Mouse (Mus musculus) midbrain, embryonic 12.5 days (tissue): ENCODE results near the gene Gm17482. TPM values are rescaled to one million over a fixed set of nuclear protein-coding genes. Genes with fewer than 3 reads are reported as not detected.

Experiments
- ATAC-seq: fragments of 200-750 bp; cut with Nextera tagmentation; 2 replicates; pipeline ENCODE4 v1.8.0; 2017; ENCODE audit warnings: low read depth, moderate TSS enrichment, moderate library complexity; ENCODE audit not compliant: low FRiP score
- H3K27ac ChIP-seq: fragments of 300-500 bp; sonication (generic); replicated peaks from 2 replicates; pipeline ENCODE4 v1.5.1; 2016; ENCODE audit warnings: mild to moderate bottlenecking
- H3K27me3 ChIP-seq: fragments of 300-500 bp; sonication (generic); 2 replicates; pipeline ENCODE4 v1.6.1; 2016; ENCODE audit warnings: mild to moderate bottlenecking
- H3K36me3 ChIP-seq: fragments of 300-500 bp; sonication (generic); 2 replicates; pipeline ENCODE4 v1.6.1; 2016
- H3K4me1 ChIP-seq: fragments of 300-500 bp; sonication (generic); 2 replicates; pipeline ENCODE4 v1.6.1; 2016
- H3K4me2 ChIP-seq: fragments of 300-500 bp; sonication (generic); replicated peaks from 2 replicates; pipeline ENCODE4 v1.6.1; 2016; ENCODE audit warnings: mild to moderate bottlenecking, moderate library complexity
- H3K4me3 ChIP-seq: fragments of 300-500 bp; sonication (generic); 2 replicates; pipeline ENCODE4 v1.5.1; 2016; ENCODE audit warnings: mild to moderate bottlenecking
- H3K9ac ChIP-seq: fragments of 300-500 bp; sonication (generic); replicated peaks from 2 replicates; pipeline ENCODE4 v1.6.1; 2016; ENCODE audit warnings: mild to moderate bottlenecking, moderate library complexity
- H3K9me3 ChIP-seq: fragments of 300-500 bp; sonication (generic); 2 replicates; pipeline ENCODE4 v1.6.1; 2016; ENCODE audit warnings: mild to moderate bottlenecking
- whole genome bisulfite sequencing: fragments of 180-500 bp; shearing (Covaris S2); methylation state at CpG from one replicate; pipeline ENCODE4 v1.1.7; 2016; 5-methylcytosine and 5-hydroxymethylcytosine counted together
- polyA plus RNA-seq: library from polyadenylated mRNA; unstranded; fragments of >200 nt; fragmentation: Nextera tagmentation; extraction: Ambion mirVana; gene quantifications from 2 replicates; pipeline ENCODE4 v1.2.1, GENCODE M21; 2016

Gene Gm17482
- polyA plus RNA-seq, 1 experiment from 2014 or later, result not detected

DNA sequence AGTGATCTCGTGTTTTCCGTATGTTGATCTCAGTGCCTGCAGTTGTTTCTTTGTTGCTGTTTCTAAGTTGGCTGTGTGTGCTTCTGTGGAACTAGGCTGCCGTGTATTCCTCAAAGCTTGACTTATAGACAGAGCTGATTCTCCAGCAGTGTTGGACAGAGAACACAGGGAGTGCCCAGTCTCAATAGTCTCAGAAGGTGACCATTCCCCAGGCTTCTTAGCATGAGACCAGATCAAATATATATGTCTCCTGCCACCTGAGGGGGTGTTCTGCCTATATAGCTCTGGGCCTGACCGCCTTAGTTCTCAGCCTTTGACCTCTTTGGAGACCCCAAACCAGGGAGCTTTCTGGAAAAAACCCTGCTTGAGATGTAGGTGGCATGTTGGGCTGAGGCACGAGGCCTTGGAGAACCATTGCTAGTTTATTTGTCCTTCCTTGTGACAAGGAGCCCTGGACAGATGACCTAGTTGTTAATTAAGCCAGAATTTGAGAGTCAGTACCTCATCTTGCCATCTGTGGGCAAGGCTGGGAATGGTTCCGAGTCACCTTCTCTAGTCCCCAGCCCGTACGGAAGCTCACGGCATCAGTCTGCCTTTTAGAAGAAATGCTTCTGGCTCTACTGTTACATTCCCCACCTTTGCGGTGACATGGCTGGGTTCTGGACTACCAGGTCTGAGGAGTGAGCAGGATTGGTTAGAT lies 48.1 kb downstream of the Gm17482 start:
- H3K36me3 ChIP-seq, result no peaks in the 10 kb centered on the region
- no peaks in the 10 kb centered on the region for H3K9me3 ChIP-seq
- ATAC-seq, result no peak
- no peak overlapping the region for H3K27ac ChIP-seq
- peaks cover 9% of the 10 kb centered on the region; the same call in 1 of the 2 replicates for H3K4me1 ChIP-seq
- no peak overlapping the region for H3K4me2 ChIP-seq
- no peak overlapping the region for H3K9ac ChIP-seq
- H3K27me3 ChIP-seq, result no peaks in the 10 kb centered on the region
- H3K4me3 ChIP-seq, result no peak overlapping the region
- 92% methylated on average over 10 of the region's 10 CpGs for WGBS

DNA sequence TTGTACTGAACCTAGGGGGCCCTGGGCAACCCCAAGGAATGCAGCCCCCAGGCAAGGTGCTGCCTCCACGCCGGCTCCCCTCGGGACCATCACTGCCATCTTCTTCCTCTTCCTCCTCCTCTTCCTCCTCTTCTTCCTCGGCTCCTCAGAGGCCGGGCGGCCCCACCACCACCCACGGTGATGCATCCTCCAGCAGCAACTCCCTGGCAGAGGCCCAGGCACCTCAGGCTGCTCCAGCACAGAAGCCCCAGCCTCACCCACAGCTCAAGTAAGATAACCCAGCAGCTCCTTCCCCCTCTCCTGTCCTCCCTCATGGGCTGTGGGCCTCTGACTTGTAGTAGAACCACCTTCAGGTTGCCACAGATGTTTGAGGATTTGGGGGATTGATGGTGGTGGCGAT lies 50.9 kb downstream of the Gm17482 start:
- Histone ChIP-seq H3K9me3 (no peaks in the 10 kb centered on the region), H3K4me3 (no peak overlapping the region), H3K36me3 (no peaks in the 10 kb centered on the region), H3K9ac (no peak overlapping the region), H3K27me3 (no peaks in the 10 kb centered on the region), H3K4me1 (no peaks in the 10 kb centered on the region), H3K27ac (no peak overlapping the region), H3K4me2 (no peak overlapping the region)
- no peak for ATAC-seq
- 88% methylated on average over 8 of the region's 8 CpGs for WGBS

- Histone ChIP-seq H3K9me3 (no peaks in the 10 kb centered on the region), H3K36me3 (no peaks in the 10 kb centered on the region), H3K9ac (no peak overlapping the region), H3K4me3 (no peak overlapping the region), H3K27ac (no peak overlapping the region), H3K4me2 (no peak overlapping the region), H3K4me1 (no peaks in the 10 kb centered on the region), H3K27me3 (no peaks in the 10 kb centered on the region)
- 80% methylated on average over 2 of the region's 2 CpGs for WGBS
- no peak for ATAC-seq
Observed at GRCm38 (mm10) chr6:115279639-115280038, 52.5 kb downstream of the Gm17482 start.

GRCm38 (mm10) chr6:115284153-115284552 lies 57.0 kb downstream of the Gm17482 start:
- ATAC-seq, result no peak
- Histone ChIP-seq H3K4me3 (no peak overlapping the region), H3K4me2 (no peak overlapping the region), H3K9me3 (no peaks in the 10 kb centered on the region), H3K36me3 (no peaks in the 10 kb centered on the region), H3K4me1 (no peaks in the 10 kb centered on the region), H3K27ac (no peak overlapping the region), H3K9ac (no peak overlapping the region), H3K27me3 (no peaks in the 10 kb centered on the region)
- whole genome bisulfite sequencing, result 92% methylated on average over 2 of the region's 2 CpGs

DNA sequence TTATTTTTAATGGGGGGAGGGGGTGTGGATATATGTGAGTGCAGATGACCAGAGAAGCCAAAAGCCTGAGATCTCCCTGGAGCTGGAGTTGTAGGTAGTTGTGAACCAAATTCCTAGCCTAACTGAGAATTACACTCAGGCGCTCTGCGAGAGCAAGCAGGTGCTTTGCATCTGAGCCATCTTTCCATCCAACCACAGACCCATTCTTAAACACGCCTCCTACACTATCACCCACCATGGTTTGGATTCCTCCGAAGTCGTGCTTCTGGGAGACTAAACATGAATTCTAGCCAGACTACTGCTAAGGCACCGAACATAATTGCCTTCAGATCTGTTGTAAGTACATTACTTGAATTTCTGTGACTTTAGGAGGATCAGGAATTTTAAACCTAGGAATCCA lies 59.3 kb downstream of the Gm17482 start:
- ATAC-seq, result no peak
- 87% methylated on average over 6 of the region's 6 CpGs for WGBS

DNA sequence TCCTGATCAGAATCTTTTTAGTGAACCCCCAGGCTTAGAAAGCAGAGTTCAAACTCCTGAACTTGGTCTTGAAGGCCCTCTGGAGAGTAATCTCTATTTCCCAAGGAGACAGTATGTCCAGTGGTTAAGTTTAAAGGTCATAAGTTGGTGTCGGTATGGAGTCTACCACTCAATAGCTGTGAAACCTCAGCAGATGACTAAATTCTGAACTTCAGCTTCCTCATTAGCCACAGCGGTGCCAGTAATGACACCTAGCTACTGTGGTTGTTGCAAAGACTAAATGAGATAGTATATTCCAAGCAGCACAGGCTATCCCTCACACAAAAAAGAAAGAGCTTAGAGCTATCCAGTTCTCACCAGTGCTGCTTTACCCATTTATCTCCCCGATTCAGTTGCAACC lies 61.1 kb downstream of the Gm17482 start:
- no peak overlapping the region for H3K9ac ChIP-seq
- ATAC-seq, result no peak
- 83% methylated on average over 3 of the region's 3 CpGs for WGBS
- no peaks in the 10 kb centered on the region for H3K9me3 ChIP-seq
- H3K4me3 ChIP-seq, result no peak overlapping the region
- no peaks in the 10 kb centered on the region for H3K27me3 ChIP-seq
- no peak overlapping the region for H3K4me2 ChIP-seq
- H3K4me1 ChIP-seq, result no peaks in the 10 kb centered on the region
- H3K36me3 ChIP-seq, result no peaks in the 10 kb centered on the region
- H3K27ac ChIP-seq, result no peak overlapping the region

More for the DNA sequence above, 59.3 kb downstream of the Gm17482 start:
- Histone ChIP-seq H3K9me3 (no peaks in the 10 kb centered on the region), H3K4me2 (no peak overlapping the region), H3K4me3 (no peak overlapping the region), H3K27me3 (no peaks in the 10 kb centered on the region), H3K4me1 (no peaks in the 10 kb centered on the region), H3K9ac (no peak overlapping the region), H3K27ac (no peak overlapping the region), H3K36me3 (no peaks in the 10 kb centered on the region)

GRCm38 (mm10) chr6:115290561-115290960 lies 63.4 kb downstream of the Gm17482 start:
- H3K4me3 ChIP-seq, result no peak overlapping the region
- 69% methylated on average over 5 of the region's 5 CpGs for WGBS
- H3K4me2 ChIP-seq, result no peak overlapping the region
- no peaks in the 10 kb centered on the region for H3K9me3 ChIP-seq
- no peaks in the 10 kb centered on the region for H3K4me1 ChIP-seq
- no peak for ATAC-seq
- H3K27me3 ChIP-seq, result no peaks in the 10 kb centered on the region
- no peak overlapping the region for H3K27ac ChIP-seq
- no peaks in the 10 kb centered on the region for H3K36me3 ChIP-seq
- H3K9ac ChIP-seq, result no peak overlapping the region

DNA sequence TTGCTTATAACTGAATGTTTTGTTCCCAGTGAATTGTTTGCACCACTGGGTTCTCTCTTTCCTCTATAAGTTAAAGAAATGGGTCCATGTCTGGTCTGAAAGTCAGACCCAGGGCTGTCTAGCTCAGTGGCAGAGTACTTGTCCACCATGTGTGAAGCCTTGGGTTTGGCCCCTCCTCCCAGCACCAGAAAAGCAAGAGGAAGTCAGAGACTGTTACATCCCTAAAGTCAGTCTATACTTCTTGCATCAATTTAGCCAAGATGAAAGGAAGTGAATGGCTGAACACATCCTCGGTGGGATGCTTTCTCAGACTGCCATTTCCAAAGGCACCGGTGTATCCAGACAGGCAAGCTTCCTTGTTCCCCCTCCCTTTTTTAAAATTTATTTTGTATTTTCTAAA lies 63.9 kb downstream of the Gm17482 start:
- Histone ChIP-seq H3K9ac (no peak overlapping the region), H3K27ac (no peak overlapping the region), H3K27me3 (no peaks in the 10 kb centered on the region), H3K4me1 (no peaks in the 10 kb centered on the region), H3K4me2 (no peak overlapping the region), H3K36me3 (no peaks in the 10 kb centered on the region), H3K4me3 (no peak overlapping the region), H3K9me3 (no peaks in the 10 kb centered on the region)
- no peak for ATAC-seq
- 91% methylated on average over 2 of the region's 2 CpGs for WGBS

GRCm38 (mm10) chr6:115291823-115292222 lies 64.7 kb downstream of the Gm17482 start:
- no peak overlapping the region for H3K4me3 ChIP-seq
- no peak overlapping the region for H3K27ac ChIP-seq
- H3K9me3 ChIP-seq, result no peaks in the 10 kb centered on the region
- H3K4me1 ChIP-seq, result no peaks in the 10 kb centered on the region
- no peak for ATAC-seq
- no peak overlapping the region for H3K9ac ChIP-seq
- no peaks in the 10 kb centered on the region for H3K27me3 ChIP-seq
- no peak overlapping the region for H3K4me2 ChIP-seq
- H3K36me3 ChIP-seq, result no peaks in the 10 kb centered on the region
- WGBS, result 93% methylated on average over 6 of the region's 6 CpGs

- Histone ChIP-seq H3K27ac (no peak overlapping the region), H3K9ac (no peak overlapping the region), H3K4me1 (no peaks in the 10 kb centered on the region), H3K4me3 (no peak overlapping the region), H3K36me3 (no peaks in the 10 kb centered on the region), H3K9me3 (no peaks in the 10 kb centered on the region), H3K4me2 (no peak overlapping the region), H3K27me3 (no peaks in the 10 kb centered on the region)
- 71% methylated on average over 6 of the region's 6 CpGs for WGBS
- no peak for ATAC-seq
Observed at GRCm38 (mm10) chr6:115292621-115293020, 65.5 kb downstream of the Gm17482 start.

DNA sequence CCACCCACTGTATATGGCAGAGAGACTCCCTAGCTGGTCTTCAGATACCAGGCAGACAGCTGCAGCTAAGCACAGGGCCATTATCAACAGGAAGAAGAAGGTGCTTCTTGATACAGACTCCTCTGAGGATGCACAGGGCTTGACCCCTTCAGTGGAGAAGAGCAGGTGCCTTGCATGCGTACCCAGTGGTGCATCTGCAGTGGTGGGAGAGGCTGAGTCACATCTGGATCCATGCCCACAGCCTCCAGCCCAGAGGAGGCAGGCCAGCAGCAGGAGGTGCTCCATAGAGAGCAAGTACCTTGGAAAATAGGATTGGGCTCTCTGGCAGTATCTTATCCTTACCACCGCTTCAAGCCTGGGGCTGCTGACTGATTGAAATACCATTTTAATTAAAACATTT lies 66.7 kb downstream of the Gm17482 start:
- 81% methylated on average over 2 of the region's 2 CpGs for WGBS
- ATAC-seq, result no peak

GRCm38 (mm10) chr6:115307134-115307533 lies 80.0 kb downstream of the Gm17482 start:
- H3K9me3 ChIP-seq, result no peaks in the 10 kb centered on the region
- 76% methylated on average over 2 of the region's 2 CpGs for whole genome bisulfite sequencing
- H3K27me3 ChIP-seq, result no peaks in the 10 kb centered on the region
- H3K4me1 ChIP-seq, result no peaks in the 10 kb centered on the region
- no peak overlapping the region for H3K9ac ChIP-seq
- no peak overlapping the region for H3K4me2 ChIP-seq
- no peak for ATAC-seq
- no peak overlapping the region for H3K4me3 ChIP-seq
- H3K36me3 ChIP-seq, result no peaks in the 10 kb centered on the region
- H3K27ac ChIP-seq, result no peak overlapping the region

More for the DNA sequence above, 66.7 kb downstream of the Gm17482 start:
- no peak overlapping the region for H3K9ac ChIP-seq
- H3K27me3 ChIP-seq, result no peaks in the 10 kb centered on the region
- H3K27ac ChIP-seq, result no peak overlapping the region
- H3K36me3 ChIP-seq, result no peaks in the 10 kb centered on the region
- H3K4me1 ChIP-seq, result no peaks in the 10 kb centered on the region
- H3K4me2 ChIP-seq, result no peak overlapping the region
- no peaks in the 10 kb centered on the region for H3K9me3 ChIP-seq
- H3K4me3 ChIP-seq, result no peak overlapping the region
